Mouse (Mus musculus): ENCODE measurements at regions not wholly inside any gene's neighbourhood (a gene's known extent, or its start where the extent isn't known, plus 50 kb on each side); places are given as distances from the start of the nearest gene placed in this dataset.

- TF ChIP-seq CTCF (IDR thresholded peaks at IDR 0.05; ENCODE audit: insufficient read depth, low read depth, low read length) (no peak), POLR2A (IDR thresholded peaks at IDR 0.05; ENCODE audit: insufficient read depth, low read depth, low read length) (no peak)
Measured at GRCm38 (mm10) chr2:50513276-50513675, 216.7 kb upstream of the Mmadhc start.
